Mouse (Mus musculus) heart, embryonic 14.5 days (tissue): Measurements from ENCODE around the gene Lhx1. TPM values are rescaled to one million over a fixed set of nuclear protein-coding genes. Genes with fewer than 3 reads are reported as not detected.

Experiments used
- ATAC-seq: fragments of 200-750 bp; cut with Nextera tagmentation; 2 replicates; pipeline ENCODE4 v1.8.0; 2017; ENCODE audit warnings: low read depth, moderate TSS enrichment; ENCODE audit not compliant: insufficient number of reproducible peaks, insufficient read depth, low FRiP score
- H3K27ac ChIP-seq, 2 experiments: fragments of 200-500 bp in 1 of 2; fragments of 300-500 bp in 1 of 2; sonication (generic) in 1 of 2; replicated peaks in 1 of 2; 2 replicates each; pipeline ENCODE4 v1.5.1; 2012 to 2014; ENCODE audit warnings: low read depth in 2 of 2, low read length in 2 of 2, control low read depth in 1 of 2, mild to moderate bottlenecking in 1 of 2, mixed read lengths in 1 of 2; ENCODE audit not compliant: control insufficient read depth in 1 of 2, insufficient read depth in 1 of 2
- H3K27me3 ChIP-seq: fragments of 300-500 bp; sonication (generic); 2 replicates; pipeline ENCODE4 v1.6.1; 2014; ENCODE audit warnings: mild to moderate bottlenecking, low read length, control low read depth; ENCODE audit not compliant: control insufficient read depth, insufficient read depth
- H3K36me3 ChIP-seq: fragments of 300-500 bp; sonication (generic); 2 replicates; pipeline ENCODE4 v1.6.1; 2014; ENCODE audit warnings: mild to moderate bottlenecking, control low read depth, low read length, mixed read lengths; ENCODE audit not compliant: control insufficient read depth, insufficient read depth
- H3K4me1 ChIP-seq, 2 experiments: fragments of 200-500 bp in 1 of 2; fragments of 300-500 bp in 1 of 2; sonication (generic) in 1 of 2; 2 replicates each; pipeline ENCODE4 v1.6.1; 2012 to 2014; ENCODE audit warnings: low read length in 2 of 2, control low read depth in 1 of 2, mixed read lengths in 1 of 2; ENCODE audit not compliant: control insufficient read depth in 2 of 2, insufficient read depth in 2 of 2
- H3K4me2 ChIP-seq: fragments of 300-500 bp; sonication (generic); 2 replicates; pipeline ENCODE4 v1.6.1; 2014; ENCODE audit warnings: mild to moderate bottlenecking, low read length
- H3K4me3 ChIP-seq, 2 experiments: fragments of 200-500 bp in 1 of 2; fragments of 300-500 bp in 1 of 2; sonication (generic) in 1 of 2; 2 replicates each; pipeline ENCODE4 v1.5.1; 2012 to 2014; ENCODE audit warnings: low read length in 2 of 2, mild to moderate bottlenecking in 2 of 2, control low read depth in 1 of 2, low read depth in 1 of 2, moderate library complexity in 1 of 2; ENCODE audit not compliant: control insufficient read depth in 1 of 2, insufficient read depth in 1 of 2
- H3K9ac ChIP-seq: fragments of 300-500 bp; sonication (generic); 2 replicates; pipeline ENCODE4 v1.6.1; 2014; ENCODE audit warnings: mild to moderate bottlenecking, low read length
- H3K9me3 ChIP-seq: fragments of 300-500 bp; sonication (generic); 2 replicates; pipeline ENCODE4 v1.6.1; 2016; ENCODE audit warnings: low read length, control low read depth; ENCODE audit not compliant: control insufficient read depth
- WGBS: fragments of 180-500 bp; shearing (Covaris S2); extraction: QIAGEN DNeasy Blood & Tissue Kit; methylation state at CpG from one replicate; pipeline ENCODE4 v1.1.7; 2014; 5-methylcytosine and 5-hydroxymethylcytosine counted together
- polyA plus RNA-seq: library from polyadenylated mRNA; unstranded; fragments of >200 nt; fragmentation: Nextera tagmentation; extraction: Ambion mirVana; gene quantifications from 2 replicates; pipeline ENCODE4 v1.2.1, GENCODE M21; 2014

The Lhx1 gene
- polyA plus RNA-seq, 1 experiment from 2014 or later: not detected

- ATAC-seq: no peak
- H3K9ac ChIP-seq: no peak overlapping the region
- H3K4me2 ChIP-seq: no peak overlapping the region
- H3K27ac ChIP-seq: no peak overlapping the region
- no peaks in the 10 kb centered on the region for H3K27me3 ChIP-seq
- no peaks in the 10 kb centered on the region for H3K9me3 ChIP-seq
- H3K36me3 ChIP-seq: no peaks in the 10 kb centered on the region
- H3K4me3 ChIP-seq: no peak overlapping the region
- H3K4me1 ChIP-seq: peaks cover 0 to 15% of the 10 kb centered on the region in 2 experiments; a peak in 1 of 4 replicates
- 62% methylated on average over 3 of the region's 3 CpGs for WGBS
Measured at GRCm38 (mm10) chr11:84480451-84480850, 44.9 kb downstream of the Lhx1 start.

- no peaks in the 10 kb centered on the region for H3K9me3 ChIP-seq
- no peak overlapping the region for H3K27ac ChIP-seq
- H3K9ac ChIP-seq: no peak overlapping the region
- 84% methylated on average over 2 of the region's 2 CpGs for WGBS
- H3K27me3 ChIP-seq: no peaks in the 10 kb centered on the region
- peaks cover 0 to 13% of the 10 kb centered on the region in 2 experiments; a peak in 1 of 4 replicates for H3K4me1 ChIP-seq
- no peak for ATAC-seq
- H3K36me3 ChIP-seq: peaks cover 8% of the 10 kb centered on the region
- no peak overlapping the region for H3K4me3 ChIP-seq
- no peak overlapping the region for H3K4me2 ChIP-seq
Measured at GRCm38 (mm10) chr11:84476641-84477040, 48.7 kb downstream of the Lhx1 start.

- Histone ChIP-seq H3K4me1 (peaks cover 0 to 6% of the 10 kb centered on the region in 2 experiments; a peak in 1 of 4 replicates), H3K9ac (no peak overlapping the region), H3K9me3 (no peaks in the 10 kb centered on the region), H3K4me2 (no peak overlapping the region), H3K27ac (no peak overlapping the region), H3K27me3 (no peaks in the 10 kb centered on the region), H3K4me3 (no peak overlapping the region), H3K36me3 (peaks cover 10% of the 10 kb centered on the region)
- ATAC-seq: no peak
- WGBS: 98% methylated on average over 4 of the region's 4 CpGs
Measured at GRCm38 (mm10) chr11:84475991-84476390, 49.3 kb downstream of the Lhx1 start.

GRCm38 (mm10) chr11:84473093-84473667 lies 52.2 kb downstream of the Lhx1 start:
- H3K4me3 ChIP-seq: no peak overlapping the region
- H3K4me1 ChIP-seq: no peaks in the 10 kb centered on the region
- no peak for ATAC-seq
- H3K27me3 ChIP-seq: no peaks in the 10 kb centered on the region
- peaks cover 27% of the 10 kb centered on the region for H3K36me3 ChIP-seq
- H3K9me3 ChIP-seq: no peaks in the 10 kb centered on the region
- 58% methylated on average over 4 of the region's 4 CpGs for WGBS
- no peak overlapping the region for H3K27ac ChIP-seq
- no peak overlapping the region for H3K4me2 ChIP-seq
- no peak overlapping the region for H3K9ac ChIP-seq

Other genes with a start within 250 kb of the Lhx1 start
- 21.0 and 23.8 TPM in 2 replicates for gene Aatf, start 12.0 kb downstream of the Lhx1 start, polyA plus RNA-seq